Mouse (Mus musculus) heart, adult 2 months (tissue): Measurements from ENCODE around the gene Eif1ad.

Experiments
- EP300 ChIP-seq: fragments of 200-500 bp; IDR thresholded peaks from 2 replicates; pipeline ENCODE4 v1.6.1; 2011; ENCODE audit warnings: low read depth, low read length, control low read depth; ENCODE audit not compliant: insufficient read depth
- POLR2A ChIP-seq: fragments of 200-500 bp; IDR thresholded peaks from 2 replicates; pipeline ENCODE4 v1.6.1; 2011; ENCODE audit warnings: mild to moderate bottlenecking, low read depth, low read length, control low read depth; ENCODE audit not compliant: insufficient read depth

DNA sequence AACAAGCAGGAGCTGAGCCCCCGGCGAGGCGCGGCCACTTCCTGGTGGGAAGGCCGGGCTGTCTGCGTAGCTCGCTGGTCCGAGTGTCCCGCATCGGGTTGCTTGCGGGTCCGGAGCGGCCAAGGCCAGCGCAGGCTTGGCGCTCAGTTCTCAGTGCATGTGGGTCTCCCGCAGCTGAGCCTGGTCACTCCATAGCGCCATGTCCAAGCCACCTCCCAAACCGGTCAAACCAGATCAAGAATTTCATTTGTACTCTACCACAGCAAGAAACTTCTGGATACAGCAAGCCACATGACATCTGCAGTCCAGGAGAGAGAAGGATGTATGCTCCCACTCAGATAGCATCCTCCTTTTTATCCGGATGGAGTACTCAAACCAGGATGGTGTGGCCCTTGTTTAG is 38.6 kb upstream of the Eif1ad start:
- TF ChIP-seq EP300 (no peak), POLR2A (no peak)
